Mouse (Mus musculus): ENCODE measurements around the gene Ankfy1.

The Ankfy1 gene

GRCm38 (mm10) chr11:72795455-72796295 lies 105.9 kb downstream of the Ankfy1 start, which contains the start of the genes Cyb5d2 and Zzef1:
Gene Cyb5d2 (minus strand): TSS chr11:72796142.
Gene Zzef1 (plus strand): TSS chr11:72796226.
- peak; percentile 92 for DNase-seq

- DNase-seq = no peak
Measured at GRCm38 (mm10) chr11:72796296-72796687, 106.5 kb downstream of the Ankfy1 start.

- DNase-seq = no peak
Measured at GRCm38 (mm10) chr11:72796773-72797338, 107.0 kb downstream of the Ankfy1 start.

- no peak for DNase-seq
Measured at GRCm38 (mm10) chr11:72798112-72798511, 108.3 kb downstream of the Ankfy1 start.

- no peak for DNase-seq
Measured at GRCm38 (mm10) chr11:72801182-72801581, 111.4 kb downstream of the Ankfy1 start.

- no peak for DNase-seq
Measured at GRCm38 (mm10) chr11:72803038-72803437, 113.2 kb downstream of the Ankfy1 start.

GRCm38 (mm10) chr11:72804586-72804985 lies 114.8 kb downstream of the Ankfy1 start:
- DNase-seq = no peak

- no peak for DNase-seq
Measured at GRCm38 (mm10) chr11:72805232-72805631, 115.4 kb downstream of the Ankfy1 start.

- DNase-seq = peak; percentile 10
Measured at GRCm38 (mm10) chr11:72806556-72806955, 116.8 kb downstream of the Ankfy1 start.

GRCm38 (mm10) chr11:72807992-72808391 lies 118.2 kb downstream of the Ankfy1 start:
- DNase-seq = no peak

GRCm38 (mm10) chr11:72813687-72814086 lies 123.9 kb downstream of the Ankfy1 start:
- no peak for DNase-seq

GRCm38 (mm10) chr11:72814188-72814587 lies 124.4 kb downstream of the Ankfy1 start:
- DNase-seq = no peak

GRCm38 (mm10) chr11:72816859-72817258 lies 127.1 kb downstream of the Ankfy1 start:
- no peak for DNase-seq

- DNase-seq = no peak
Measured at GRCm38 (mm10) chr11:72818067-72818466, 128.3 kb downstream of the Ankfy1 start.

GRCm38 (mm10) chr11:72821041-72821440 lies 131.2 kb downstream of the Ankfy1 start:
- no peak for DNase-seq

All from right cerebral cortex, postnatal 14 days (tissue).